Mouse (Mus musculus): Measurements from ENCODE around the gene Mpv17l. TPM values are rescaled to one million over a fixed set of nuclear protein-coding genes. Genes with fewer than 3 reads are reported as not detected.

Gene Mpv17l
- polyA plus RNA-seq, 1 experiment from 2014 or later = 25.5 TPM

- Histone ChIP-seq H3K9ac (peak within 1 kb of the TSS; percentile 84), H3K4me1 (peaks cover 18% of the 10 kb centered on the region), H3K4me2 (peak within 1 kb of the TSS; percentile 59), H3K36me3 (replicated peaks) (no peaks in the 10 kb centered on the region), H3K27me3 (replicated peaks) (no peaks in the 10 kb centered on the region), H3K4me3 (peak within 1 kb of the TSS; percentile 58), H3K27ac (peak within 1 kb of the TSS; percentile 93), H3K9me3 (no peaks in the 10 kb centered on the region)
- WGBS = under 1% methylated on average over 31 of the region's 31 CpGs
- ATAC-seq (replicated peaks) = peak; percentile 92
Observed at GRCm38 (mm10) chr16:13986574-13987478, 83.9 kb downstream of the Mpv17l start, which contains the start of the genes 2900011O08Rik and Ifitm7. Gene 2900011O08Rik, plus strand, starts transcription at chr16:13986604. Gene Ifitm7, minus strand, starts transcription at chr16:13986888.

GRCm38 (mm10) chr16:13992518-13993248, 89.7 kb downstream of the Mpv17l start:
- H3K4me2 ChIP-seq = no peak overlapping the region
- 86% methylated on average over 11 of the region's 11 CpGs for WGBS
- H3K4me1 ChIP-seq = peaks cover 18% of the 10 kb centered on the region
- no peak overlapping the region for H3K27ac ChIP-seq
- no peak overlapping the region for H3K9ac ChIP-seq
- no peaks in the 10 kb centered on the region for H3K27me3 ChIP-seq (replicated peaks)
- H3K9me3 ChIP-seq = no peaks in the 10 kb centered on the region
- no peaks in the 10 kb centered on the region for H3K36me3 ChIP-seq (replicated peaks)
- H3K4me3 ChIP-seq = no peak overlapping the region
- ATAC-seq (replicated peaks) = no peak

GRCm38 (mm10) chr16:13994076-13994475, 91.1 kb downstream of the Mpv17l start:
- WGBS = 92% methylated on average over 1 of the region's 1 CpGs
- ATAC-seq (replicated peaks) = no peak

GRCm38 (mm10) chr16:13994502-13994901, 91.5 kb downstream of the Mpv17l start:
- Histone ChIP-seq H3K4me3 (no peak overlapping the region), H3K27me3 (replicated peaks) (no peaks in the 10 kb centered on the region), H3K4me2 (no peak overlapping the region), H3K9me3 (no peaks in the 10 kb centered on the region), H3K9ac (no peak overlapping the region), H3K36me3 (replicated peaks) (no peaks in the 10 kb centered on the region), H3K27ac (no peak overlapping the region), H3K4me1 (peaks cover 3% of the 10 kb centered on the region; the same call in 1 of the 2 replicates)
- whole genome bisulfite sequencing = 86% methylated on average over 1 of the region's 1 CpGs
- ATAC-seq (replicated peaks) = no peak

More at GRCm38 (mm10) chr16:13994076-13994475, 91.1 kb downstream of the Mpv17l start:
- peaks cover 7% of the 10 kb centered on the region for H3K4me1 ChIP-seq
- no peak overlapping the region for H3K9ac ChIP-seq
- H3K27me3 ChIP-seq (replicated peaks) = no peaks in the 10 kb centered on the region
- no peaks in the 10 kb centered on the region for H3K9me3 ChIP-seq
- no peaks in the 10 kb centered on the region for H3K36me3 ChIP-seq (replicated peaks)
- no peak overlapping the region for H3K4me3 ChIP-seq
- no peak overlapping the region for H3K4me2 ChIP-seq
- H3K27ac ChIP-seq = no peak overlapping the region

Other genes starting within 250 kb of the Mpv17l start
- gene Parn, start 235.0 kb upstream of the Mpv17l start, polyA plus RNA-seq (2015; fragmentation: Nextera tagmentation; extraction: Ambion mirVana) = 30.2 and 31.2 TPM in 2 replicates
- 54.9 and 56.4 TPM in 2 replicates for gene Bfar, start 231.3 kb upstream of the Mpv17l start, polyA plus RNA-seq (2015; fragmentation: Nextera tagmentation; extraction: Ambion mirVana)
- 6.5 and 7.4 TPM in 2 replicates for gene 3110001I22Rik, start 231.2 kb upstream of the Mpv17l start, polyA plus RNA-seq (2015; fragmentation: Nextera tagmentation; extraction: Ambion mirVana)
- 0.39 and 0.42 TPM in 2 replicates for gene Pla2g10, start 172.2 kb upstream of the Mpv17l start, polyA plus RNA-seq (2015; fragmentation: Nextera tagmentation; extraction: Ambion mirVana)
- 95.1 and 103 TPM in 2 replicates for gene Rrn3, start 122.5 kb upstream of the Mpv17l start, polyA plus RNA-seq (2015; fragmentation: Nextera tagmentation; extraction: Ambion mirVana)
- gene Ntan1, start 84.3 kb upstream of the Mpv17l start, polyA plus RNA-seq (2015; fragmentation: Nextera tagmentation; extraction: Ambion mirVana) = 191 and 208 TPM in 2 replicates
- 75.4 and 79.8 TPM in 2 replicates for gene Pdxdc1, start within 50 bp of the Mpv17l start, polyA plus RNA-seq (2015; fragmentation: Nextera tagmentation; extraction: Ambion mirVana)
- 194 and 201 TPM in 2 replicates for gene 2900011O08Rik, start 83.4 kb downstream of the Mpv17l start, polyA plus RNA-seq (2015; fragmentation: Nextera tagmentation; extraction: Ambion mirVana)
- gene Ifitm7, start 83.7 kb downstream of the Mpv17l start, polyA plus RNA-seq (2015; fragmentation: Nextera tagmentation; extraction: Ambion mirVana) = 1.3 and 1.5 TPM in 2 replicates

Data from midbrain, embryonic 15.5 days (tissue).